Mouse (Mus musculus) lung, postnatal 0 days (tissue): ENCODE measurements around the gene Irf8.

Experiments used
- CTCF ChIP-seq: IDR thresholded peaks from 2 replicates; pipeline ENCODE4 v1.5.1; 2016; ENCODE audit warnings: antibody characterized with exemption, mild to moderate bottlenecking
- EP300 ChIP-seq: IDR thresholded peaks from 2 replicates; pipeline ENCODE4 v1.6.1; 2016; ENCODE audit warnings: antibody characterized with exemption, mild to moderate bottlenecking, control low read depth

- no peak for TF ChIP-seq CTCF
- TF ChIP-seq EP300, result no peak
Observed at GRCm38 (mm10) chr8:120697154-120697978, 38.8 kb upstream of the Irf8 start.
